Mouse (Mus musculus) liver, adult (tissue): ENCODE data around the gene Fntb.

Experiments used
- GATA4 ChIP-seq: IDR thresholded peaks from 2 replicates; pipeline ENCODE4 v1.6.1; 2014; ENCODE audit warnings: mild to moderate bottlenecking, low read length; ENCODE audit not compliant: insufficient replicate concordance

Gene Fntb

GRCm38 (mm10) chr12:76853378-76854142 lies 88.2 kb downstream of the Fntb start:
- TF ChIP-seq GATA4, result no peak

- no peak for TF ChIP-seq GATA4
These were observed 91.7 kb downstream of the Fntb start for GRCm38 (mm10) chr12:76857087-76857486.

- TF ChIP-seq GATA4, result no peak
These were observed 98.3 kb downstream of the Fntb start for GRCm38 (mm10) chr12:76863651-76864050.

- no peak for TF ChIP-seq GATA4
These were observed 99.9 kb downstream of the Fntb start for GRCm38 (mm10) chr12:76865266-76865665.

- TF ChIP-seq GATA4, result no peak
These were observed 102.3 kb downstream of the Fntb start for GRCm38 (mm10) chr12:76867586-76868280.

- no peak for TF ChIP-seq GATA4
These were observed 103.2 kb downstream of the Fntb start for GRCm38 (mm10) chr12:76868463-76869198.

- TF ChIP-seq GATA4, result no peak
These were observed 104.2 kb downstream of the Fntb start for GRCm38 (mm10) chr12:76869561-76869960.

- TF ChIP-seq GATA4, result no peak
These were observed 107.5 kb downstream of the Fntb start for GRCm38 (mm10) chr12:76872767-76873316.

DNA sequence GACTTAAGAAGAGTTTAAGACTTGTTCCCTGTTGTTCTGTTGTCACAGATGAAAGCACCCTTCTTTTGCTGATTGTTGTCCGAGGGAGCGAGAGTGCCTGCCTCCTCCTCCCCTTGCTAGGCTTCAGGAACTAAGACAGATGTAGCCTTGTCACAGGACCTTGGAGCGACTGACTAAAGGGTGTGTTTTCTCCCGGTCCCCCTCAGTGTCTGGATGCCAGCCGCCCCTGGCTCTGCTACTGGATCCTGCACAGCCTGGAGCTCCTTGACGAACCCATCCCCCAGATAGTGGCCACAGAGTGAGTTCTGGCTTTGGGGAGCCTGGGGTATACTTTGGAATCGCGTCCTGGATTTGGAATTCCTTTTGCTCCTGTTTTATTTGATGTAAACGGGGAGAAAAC lies 109.4 kb downstream of the Fntb start:
- TF ChIP-seq GATA4, result no peak

DNA sequence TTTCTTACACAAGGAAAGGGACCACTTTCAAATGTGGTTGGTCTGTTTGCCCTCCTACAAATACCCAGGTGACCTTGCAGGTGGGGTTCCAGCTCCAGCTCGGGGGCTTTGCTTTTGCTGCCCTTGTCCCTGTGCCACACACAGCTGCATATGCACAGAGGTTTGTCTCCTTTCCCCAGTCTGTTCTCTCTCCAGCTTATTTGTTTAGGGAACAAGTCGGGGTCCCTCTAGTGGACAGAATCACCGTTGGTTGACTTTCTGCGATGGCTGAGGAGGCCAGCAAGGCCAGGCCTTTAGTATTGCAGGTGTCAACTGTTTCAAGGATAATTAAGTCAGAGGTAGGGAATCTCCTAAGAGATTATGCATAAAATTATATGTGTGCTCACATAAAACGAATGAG lies 113.9 kb downstream of the Fntb start:
- no peak for TF ChIP-seq GATA4

GRCm38 (mm10) chr12:76880131-76880530 lies 114.7 kb downstream of the Fntb start:
- TF ChIP-seq GATA4, result no peak

DNA sequence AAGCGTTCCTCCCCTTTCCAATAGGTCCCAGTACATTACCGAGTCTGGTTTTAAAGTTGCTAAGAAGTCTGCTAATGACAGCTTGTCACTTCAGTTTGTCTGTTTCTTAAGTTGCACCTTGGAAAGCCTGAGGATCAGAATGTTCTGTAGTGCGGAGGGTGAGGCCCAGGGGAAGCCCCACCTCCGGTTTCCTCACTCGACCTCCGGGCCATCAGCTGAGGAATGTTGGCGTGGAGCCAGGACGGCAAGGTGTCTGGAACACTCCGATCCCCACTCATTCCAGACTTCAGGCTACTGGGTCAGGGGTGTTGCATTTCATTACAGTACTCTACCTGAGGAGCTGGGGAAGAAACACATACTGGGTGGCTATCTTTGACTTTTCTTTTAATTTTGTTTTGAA lies 118.4 kb downstream of the Fntb start:
- TF ChIP-seq GATA4, result no peak

DNA sequence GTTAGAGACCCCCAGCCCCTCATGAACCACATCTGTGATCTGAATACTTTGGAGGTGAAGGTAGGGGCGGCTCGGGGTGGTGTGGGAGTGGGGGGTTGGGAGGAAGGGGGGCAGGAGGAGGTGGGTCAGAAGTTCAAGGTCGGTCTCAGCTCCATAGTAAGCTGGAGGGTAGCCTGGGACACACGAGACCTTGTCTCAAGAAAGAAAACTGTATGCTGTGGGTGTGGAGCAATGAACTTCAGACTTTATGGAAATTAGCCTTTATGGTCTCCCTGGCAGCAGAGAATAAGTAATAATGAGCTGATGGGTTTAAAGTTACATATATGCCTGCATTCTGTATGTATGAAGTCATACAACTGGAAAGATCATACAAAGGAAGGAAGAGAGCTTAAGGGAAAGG lies 119.7 kb downstream of the Fntb start:
- no peak for TF ChIP-seq GATA4

- no peak for TF ChIP-seq GATA4
These were observed 121.4 kb downstream of the Fntb start for GRCm38 (mm10) chr12:76886826-76887225.

DNA sequence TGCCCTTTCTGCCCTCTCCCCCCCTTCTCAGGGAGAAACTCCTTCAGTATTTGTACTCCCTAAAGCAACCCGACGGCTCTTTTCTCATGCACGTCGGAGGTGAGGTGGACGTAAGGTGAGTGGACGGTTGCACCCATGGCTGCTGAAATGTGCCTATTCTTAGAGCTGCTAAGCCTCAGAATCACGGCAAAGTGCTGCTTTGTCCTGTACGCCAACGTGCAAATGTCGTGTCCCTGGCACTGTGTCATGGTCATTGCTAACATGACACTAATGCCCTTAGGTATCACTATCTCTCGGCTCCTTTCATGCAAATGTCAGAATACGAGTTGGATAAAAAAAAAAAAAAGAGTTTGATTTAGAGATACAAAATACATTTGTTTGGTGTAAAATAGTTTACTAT lies 122.6 kb downstream of the Fntb start:
- TF ChIP-seq GATA4, result no peak
